Mouse (Mus musculus) G1E-ER4 (cell line): ENCODE results near the gene Vmn1r101. TPM values are rescaled to one million over a fixed set of nuclear protein-coding genes. Genes with fewer than 3 reads are reported as not detected.
"Not testable (repeated sequence)": the region's sequence is repeated elsewhere in the genome, so short reads cannot be mapped to it uniquely, and the experiment has no call there.

Experiments used
- GATA1 ChIP-seq: IDR thresholded peaks from one replicate; pipeline ENCODE4 v1.8.0; 2012; ENCODE audit warnings: low read length, inconsistent platforms
- polyA plus RNA-seq: library from polyadenylated mRNA; stranded (reverse); fragments of >175 nt; gene quantifications from 2 replicates; pipeline ENCODE4 v1.2.3, GENCODE M21; 2012

Vmn1r101 gene
- polyA plus RNA-seq, result not detected in 2 replicates

- TF ChIP-seq GATA1, result not testable (repeated sequence)
Observed at GRCm38 (mm10) chr7:20442493-20442892, at the start of gene Vmn1r101. Gene Vmn1r101, minus strand, starts transcription at chr7:20442593.

- TF ChIP-seq GATA1, result not testable (repeated sequence)
Observed at GRCm38 (mm10) chr7:20474825-20475224, 32.4 kb upstream of the Vmn1r101 start, which contains the start of gene Gm10670. Gene Gm10670, minus strand, starts transcription at chr7:20474925.

- TF ChIP-seq GATA1, result not testable (repeated sequence)
Observed at GRCm38 (mm10) chr7:20417642-20418041, 24.8 kb downstream of the Vmn1r101 start, which contains the start of gene Vmn1r100. Gene Vmn1r100, plus strand, starts transcription at chr7:20417942.

Other genes with a start within 250 kb of the Vmn1r101 start
- not detected in 2 replicates for gene Vmn1r95, start 248.9 kb downstream of the Vmn1r101 start, polyA plus RNA-seq
- gene Gm6164, start 237.0 kb downstream of the Vmn1r101 start, polyA plus RNA-seq, result not detected in 2 replicates
- not detected in 2 replicates for gene Gm4498, start 208.8 kb downstream of the Vmn1r101 start, polyA plus RNA-seq
- gene Gm5890, start 179.8 kb downstream of the Vmn1r101 start, polyA plus RNA-seq, result not detected in 2 replicates
- not detected in 2 replicates for gene Gm4133, start 108.5 kb downstream of the Vmn1r101 start, polyA plus RNA-seq
- gene Gm5728, start 67.2 kb downstream of the Vmn1r101 start, polyA plus RNA-seq, result not detected in 2 replicates
- gene Vmn1r100, start 24.7 kb downstream of the Vmn1r101 start, polyA plus RNA-seq, result not detected in 2 replicates
- not detected in 2 replicates for gene Gm10670, start 32.3 kb upstream of the Vmn1r101 start, polyA plus RNA-seq
- gene Vmn1r103, start 67.9 kb upstream of the Vmn1r101 start, polyA plus RNA-seq, result not detected in 2 replicates
- not detected in 2 replicates for gene Vmn1r104, start 91.2 kb upstream of the Vmn1r101 start, polyA plus RNA-seq
- gene Gm5726, start 103.2 kb upstream of the Vmn1r101 start, polyA plus RNA-seq, result not detected in 2 replicates
- gene Gm4141, start 133.6 kb upstream of the Vmn1r101 start, polyA plus RNA-seq, result not detected in 2 replicates
- gene Gm4513, start 156.4 kb upstream of the Vmn1r101 start, polyA plus RNA-seq, result not detected in 2 replicates
- not detected in 2 replicates for gene Vmn1r107, start 226.3 kb upstream of the Vmn1r101 start, polyA plus RNA-seq